Mouse (Mus musculus): Measurements from ENCODE around the gene Wasf3.

- TF ChIP-seq CTCF (IDR thresholded peaks at IDR 0.05; ENCODE audit: borderline replicate concordance, insufficient read depth, low read depth, low read length) (no peak), POLR2A (IDR thresholded peaks at IDR 0.05; ENCODE audit: borderline replicate concordance, insufficient read depth, low read length) (no peak)
Measured at GRCm38 (mm10) chr5:146385989-146386388, 1.2 kb downstream of the Wasf3 start.

Measured in cerebellum, adult 2 months (tissue).